Mouse (Mus musculus): ENCODE results near the gene Has3. TPM values are rescaled to one million over a fixed set of nuclear protein-coding genes. Genes with fewer than 3 reads are reported as not detected.
A peak's percentile ranks its signal among the peaks of the same experiment; 100 is the strongest.
"Not testable (repeated sequence)": the region's sequence is repeated elsewhere in the genome, so short reads cannot be mapped to it uniquely, and the experiment has no call there.

The Has3 gene
- total RNA-seq, 2 experiments from 2014 or later, result 0.26 to 0.33 TPM

- DNase-seq (ENCODE audit: low spot score in 2 of 2), result not testable (repeated sequence)
Measured at GRCm38 (mm10) chr8:106884826-106885400, 14.9 kb downstream of the Has3 start.

GRCm38 (mm10) chr8:106887336-106888189 is 17.5 kb downstream of the Has3 start:
- DNase-seq (ENCODE audit: low spot score in 2 of 2), result peak; percentile 71 to 74

GRCm38 (mm10) chr8:106888803-106889202 is 18.8 kb downstream of the Has3 start:
- DNase-seq (ENCODE audit: low spot score in 2 of 2), result no peak

- DNase-seq (ENCODE audit: low spot score in 2 of 2), result no peak
Measured at GRCm38 (mm10) chr8:106892210-106892805, 22.3 kb downstream of the Has3 start.

GRCm38 (mm10) chr8:106892806-106893451 is 22.9 kb downstream of the Has3 start:
- peak in 1 of 2 experiments; percentile 67 for DNase-seq (ENCODE audit: low spot score in 2 of 2)

GRCm38 (mm10) chr8:106893481-106894156 is 23.6 kb downstream of the Has3 start, which contains the start of gene Utp4:
Gene Utp4 (plus strand): TSS chr8:106893636.
- DNase-seq (ENCODE audit: low spot score in 2 of 2), result peak; percentile 90 to 92

- DNase-seq (ENCODE audit: low spot score in 2 of 2), result no peak
Measured at GRCm38 (mm10) chr8:106899473-106899872, 29.4 kb downstream of the Has3 start.

- DNase-seq (ENCODE audit: low spot score in 2 of 2), result peak; percentile 67 to 69
Measured at GRCm38 (mm10) chr8:106905727-106906480, 35.9 kb downstream of the Has3 start.

- no peak for DNase-seq (ENCODE audit: low spot score in 2 of 2)
Measured at GRCm38 (mm10) chr8:106906635-106907034, 36.6 kb downstream of the Has3 start.

- DNase-seq (ENCODE audit: low spot score in 2 of 2), result no peak
Measured at GRCm38 (mm10) chr8:106907450-106907849, 37.4 kb downstream of the Has3 start.

GRCm38 (mm10) chr8:106908291-106908690 is 38.2 kb downstream of the Has3 start:
- no peak for DNase-seq (ENCODE audit: low spot score in 2 of 2)

- DNase-seq (ENCODE audit: low spot score in 2 of 2), result no peak
Measured at GRCm38 (mm10) chr8:106913631-106914030, 43.6 kb downstream of the Has3 start.

GRCm38 (mm10) chr8:106919721-106920394 is 49.8 kb downstream of the Has3 start:
- no peak for DNase-seq (ENCODE audit: low spot score in 2 of 2)

- DNase-seq (ENCODE audit: low spot score in 2 of 2), result no peak
Measured at GRCm38 (mm10) chr8:106920395-106920741, 50.3 kb downstream of the Has3 start.

GRCm38 (mm10) chr8:106924057-106924456 is 54.0 kb downstream of the Has3 start:
- DNase-seq (ENCODE audit: low spot score in 2 of 2), result no peak

GRCm38 (mm10) chr8:106924904-106925349 is 54.9 kb downstream of the Has3 start:
- no peak for DNase-seq (ENCODE audit: low spot score in 2 of 2)

GRCm38 (mm10) chr8:106925446-106925845 is 55.4 kb downstream of the Has3 start:
- DNase-seq (ENCODE audit: low spot score in 2 of 2), result no peak

- no peak for DNase-seq (ENCODE audit: low spot score in 2 of 2)
Measured at GRCm38 (mm10) chr8:106927247-106927646, 57.2 kb downstream of the Has3 start.

GRCm38 (mm10) chr8:106928182-106928581 is 58.1 kb downstream of the Has3 start:
- not testable (repeated sequence) for DNase-seq (ENCODE audit: low spot score in 2 of 2)
